Mouse (Mus musculus) small intestine, adult 2 months (tissue): ENCODE measurements around the gene Rita1.
A peak's percentile ranks its signal among the peaks of the same experiment; 100 is the strongest.

Experiments used
- CTCF ChIP-seq: fragments of 200-500 bp; IDR thresholded peaks from 2 replicates; pipeline ENCODE4 v1.5.1; 2012; ENCODE audit warnings: low read depth, mild to moderate bottlenecking, control low read depth, inconsistent platforms, low read length, moderate library complexity, mixed read lengths; ENCODE audit not compliant: insufficient replicate concordance, insufficient read length; ENCODE audit errors: extremely low read depth
- POLR2A ChIP-seq: fragments of 200-500 bp; IDR thresholded peaks from 2 replicates; pipeline ENCODE4 v1.6.1; 2012; ENCODE audit warnings: low read depth, mild to moderate bottlenecking, control low read depth, inconsistent platforms, low read length, moderate library complexity

- peak; percentile 71; the same call in 1 of the 2 replicates for TF ChIP-seq CTCF
- no peak for TF ChIP-seq POLR2A
Observed at GRCm38 (mm10) chr5:120604839-120605238, 7.5 kb downstream of the Rita1 start.
